In genomic region chr2:118543893-118544799, GRCm38 (mm10) we compare ENCODE assay signal across 8 mouse cellular contexts. TPM values are rescaled to one million over a fixed set of nuclear protein-coding genes. Genes with fewer than 3 reads are reported as not detected.
DNase-seq lines count a peak whose midpoint lies in the region; ATAC-seq and TF ChIP-seq lines count a peak whose summit lies in the region.

No protein-coding gene starts in this region.

- WGBS in heart, embryonic 14.5 days: 7% methylated on average over 23 of the region's 23 CpGs
- WGBS in kidney, embryonic 16.5 days: 8% methylated on average over 23 of the region's 23 CpGs
- WGBS in liver, embryonic 14.5 days (ENCODE audit: insufficient replicate concordance): 28% methylated on average over 23 of the region's 23 CpGs

- H3K4me1 ChIP-seq in heart, embryonic 14.5 days (ENCODE audit: control insufficient read depth in 2 of 2, insufficient read depth in 2 of 2, low read length in 2 of 2): peaks cover 77 to 94% of the 10 kb centered on the region in 2 experiments
- peaks cover 94% of the 10 kb centered on the region for H3K4me1 ChIP-seq in kidney, embryonic 16.5 days (ENCODE audit: insufficient read depth, low read length)
- peaks cover 0 to 34% of the 10 kb centered on the region in 2 experiments; a peak in 3 of 4 replicates for H3K4me1 ChIP-seq in liver, embryonic 14.5 days (replicated peaks; ENCODE audit: control insufficient read depth in 2 of 2, insufficient read depth in 2 of 2, low read length in 1 of 2)

- no peaks in the 10 kb centered on the region for H3K9me3 ChIP-seq in heart, embryonic 14.5 days (ENCODE audit: control insufficient read depth, low read length)
- H3K9me3 ChIP-seq in kidney, embryonic 16.5 days (ENCODE audit: low read length): no peaks in the 10 kb centered on the region
- no peaks in the 10 kb centered on the region for H3K9me3 ChIP-seq in liver, embryonic 14.5 days (ENCODE audit: control insufficient read depth, low read length)

- H3K27ac ChIP-seq in heart, embryonic 14.5 days (replicated peaks in 1 of 2; ENCODE audit: control insufficient read depth in 1 of 2, insufficient read depth in 1 of 2, low read depth in 2 of 2, low read length in 2 of 2): peak overlapping the region; percentile 86 to 99
- H3K27ac ChIP-seq in kidney, embryonic 16.5 days (ENCODE audit: low read length): peak overlapping the region; percentile 93
- no peak overlapping the region for H3K27ac ChIP-seq in liver, embryonic 14.5 days

- H3K9ac ChIP-seq in heart, embryonic 14.5 days (ENCODE audit: low read length): peak overlapping the region; percentile 68
- peak overlapping the region; percentile 80 for H3K9ac ChIP-seq in kidney, embryonic 16.5 days (replicated peaks; ENCODE audit: low read length)
- no peak overlapping the region for H3K9ac ChIP-seq in liver, embryonic 14.5 days (replicated peaks)

- peak; percentile 46 for ATAC-seq in CD4-positive, CD25-positive, alpha-beta regulatory T cell, adult 4 months
- ATAC-seq in erythroblast, adult 5-6 weeks (replicated peaks; ENCODE audit: low FRiP score, poor library complexity, severe bottlenecking): peak; percentile 52
- ATAC-seq in heart, embryonic 14.5 days (ENCODE audit: insufficient number of reproducible peaks, insufficient read depth, low FRiP score, low read depth): peak; percentile 44
- ATAC-seq in kidney, embryonic 16.5 days (ENCODE audit: low FRiP score, low TSS enrichment): peak; percentile 88
- ATAC-seq in liver, embryonic 14.5 days (ENCODE audit: insufficient read depth): no peak

- no peak for TF ChIP-seq CTCF in liver, embryonic 14.5 days (IDR thresholded peaks at IDR 0.05; ENCODE audit: low read depth)

- peak overlapping the region; percentile 34 to 35 for H3K4me3 ChIP-seq in heart, embryonic 14.5 days (ENCODE audit: control insufficient read depth in 1 of 2, insufficient read depth in 1 of 2, low read depth in 1 of 2, low read length in 2 of 2)
- peak overlapping the region; percentile 24 for H3K4me3 ChIP-seq in kidney, embryonic 16.5 days (ENCODE audit: low read length)
- H3K4me3 ChIP-seq in liver, embryonic 14.5 days (ENCODE audit: insufficient read depth in 1 of 2, low read depth in 2 of 2, low read length in 2 of 2): no peak overlapping the region; a peak in 1 of 4 replicates

- H3K36me3 ChIP-seq in heart, embryonic 14.5 days (ENCODE audit: control insufficient read depth, insufficient read depth, low read length): no peaks in the 10 kb centered on the region
- no peaks in the 10 kb centered on the region for H3K36me3 ChIP-seq in kidney, embryonic 16.5 days (ENCODE audit: insufficient read depth, low read length)
- no peaks in the 10 kb centered on the region for H3K36me3 ChIP-seq in liver, embryonic 14.5 days (replicated peaks; ENCODE audit: control insufficient read depth, insufficient read depth, low read depth)

- no peaks in the 10 kb centered on the region for H3K27me3 ChIP-seq in heart, embryonic 14.5 days (ENCODE audit: control insufficient read depth, insufficient read depth, low read length)
- 0 out of 2 replicates have a peak, but pooled peaks cover 3% of the 10 kb centered on the region for H3K27me3 ChIP-seq in kidney, embryonic 16.5 days (ENCODE audit: insufficient read depth, low read length)
- peaks cover 10% of the 10 kb centered on the region for H3K27me3 ChIP-seq in liver, embryonic 14.5 days (ENCODE audit: control insufficient read depth, insufficient read depth, low read length)

- DNase-seq in adrenal gland, postnatal 4 days (ENCODE audit: low spot score in 2 of 2): peak; percentile 46 to 61
- no peak for DNase-seq in liver, embryonic 14.5 days (ENCODE audit: low read depth in 3 of 3, low spot score in 3 of 3)
- DNase-seq in neural tube, embryonic 10.5 days (ENCODE audit: extremely low spot score, low spot score): peak; percentile 83
- peak; percentile 74 to 77 for DNase-seq in thymus, adult 18-20 months

- no peak for TF ChIP-seq EP300 in liver, embryonic 14.5 days (IDR thresholded peaks at IDR 0.05; ENCODE audit: low read depth)

- H3K4me2 ChIP-seq in heart, embryonic 14.5 days (ENCODE audit: low read length): peak overlapping the region; percentile 96
- H3K4me2 ChIP-seq in kidney, embryonic 16.5 days (replicated peaks; ENCODE audit: low read depth, low read length): peak overlapping the region; percentile 76
- peak overlapping the region; percentile 50 for H3K4me2 ChIP-seq in liver, embryonic 14.5 days (ENCODE audit: low read depth)

RNA-seq across cellular contexts. Expression of gene Bmf, which starts 5.3 kb away (rescaled TPM):
- 1 to 10 TPM; 1.3 to 4.2 TPM for polyA plus RNA-seq in CD4-positive, CD25-positive, alpha-beta regulatory T cell, adult 4 months (2017; shearing (Covaris generic))
- 10 to 100 TPM; 30.9 to 35.7 TPM for total RNA-seq in adrenal gland, postnatal 4 days (2021)
- 2.1 and 12.7 TPM in 2 replicates for total RNA-seq in erythroblast, adult 5-6 weeks (2015; ENCODE audit: low replicate concordance)
- 1.4 and 3.2 TPM in 2 replicates for total RNA-seq in erythroblast, adult 5-6 weeks (2017; ENCODE audit: low replicate concordance)
- 2.1 and 6.3 TPM in 2 replicates for polyA plus RNA-seq in heart, embryonic 14.5 days (2014; fragmentation: Nextera tagmentation; extraction: Ambion mirVana)
- 7.6 and 9.9 TPM in 2 replicates for polyA plus RNA-seq in kidney, embryonic 16.5 days (2015; fragmentation: Nextera tagmentation; extraction: Ambion mirVana)
- 0.82 and 0.87 TPM in 2 replicates for polyA plus RNA-seq in liver, embryonic 14.5 days (2012; rRNA removed)
- polyA plus RNA-seq in liver, embryonic 14.5 days (2014; fragmentation: Nextera tagmentation; extraction: Ambion mirVana): 0.69 and 0.70 TPM in 2 replicates

RNA-seq across cellular contexts. Expression of gene Bub1b, which starts 53.9 kb away (rescaled TPM):
- polyA plus RNA-seq in CD4-positive, CD25-positive, alpha-beta regulatory T cell, adult 4 months (2017; shearing (Covaris generic)): 10 to 100 TPM in 1 of 2 experiments, 1 to 10 TPM in 1; 3.0 to 11.1 TPM
- total RNA-seq in adrenal gland, postnatal 4 days (2021): 10 to 100 TPM; 36.7 to 40.7 TPM
- total RNA-seq in erythroblast, adult 5-6 weeks (2015; ENCODE audit: low replicate concordance): 21.7 and 41.2 TPM in 2 replicates
- total RNA-seq in erythroblast, adult 5-6 weeks (2017; ENCODE audit: low replicate concordance): 36.4 and 48.5 TPM in 2 replicates
- 66.8 and 67.1 TPM in 2 replicates for polyA plus RNA-seq in heart, embryonic 14.5 days (2014; fragmentation: Nextera tagmentation; extraction: Ambion mirVana)
- 102 and 112 TPM in 2 replicates for polyA plus RNA-seq in kidney, embryonic 16.5 days (2015; fragmentation: Nextera tagmentation; extraction: Ambion mirVana)
- 26.0 and 33.6 TPM in 2 replicates for polyA plus RNA-seq in liver, embryonic 14.5 days (2012; rRNA removed)
- polyA plus RNA-seq in liver, embryonic 14.5 days (2014; fragmentation: Nextera tagmentation; extraction: Ambion mirVana): 40.2 and 46.6 TPM in 2 replicates

Comparison
In these comparisons a context has a peak if more than half of its experiments do, and no peak if none do; other contexts are left out.
1. DNase-seq: peak in adrenal gland, postnatal 4 days (2 of 2), neural tube, embryonic 10.5 days (single experiment) and thymus, adult 18-20 months (2 of 2); none in liver, embryonic 14.5 days (0 of 3).
2. H3K4me3 ChIP-seq: peak in heart, embryonic 14.5 days (2 of 2) and kidney, embryonic 16.5 days (single experiment); none in liver, embryonic 14.5 days (0 of 2).
3. Peak in every context shown above with its lines, with median percentiles within 50 percentile points of each other: H3K4me2 ChIP-seq.